Comparison of ENCODE assay signal across 8 mouse cellular contexts in genomic region chr5:77089294-77089693, GRCm38 (mm10). TPM values are rescaled to one million over a fixed set of nuclear protein-coding genes. Genes with fewer than 3 reads are reported as not detected.
DNase-seq lines count a peak whose midpoint lies in the region; ATAC-seq lines count a peak whose summit lies in the region.

No protein-coding gene starts in this region.

- H3K27ac ChIP-seq in midbrain, embryonic 11.5 days (ENCODE audit: low read depth, low read length): no peak overlapping the region
- no peak overlapping the region for H3K27ac ChIP-seq in midbrain, embryonic 15.5 days
- H3K27ac ChIP-seq in hindbrain, embryonic 11.5 days (ENCODE audit: low read depth, low read length): no peak overlapping the region
- H3K27ac ChIP-seq in liver, embryonic 11.5 days (ENCODE audit: low read depth, low read length): no peak overlapping the region
- H3K27ac ChIP-seq in neural tube, embryonic 15.5 days (replicated peaks): peak overlapping the region; percentile 60; the same call in 1 of the 2 replicates

- H3K4me2 ChIP-seq in midbrain, embryonic 11.5 days: no peak overlapping the region
- no peak overlapping the region for H3K4me2 ChIP-seq in midbrain, embryonic 15.5 days
- no peak overlapping the region for H3K4me2 ChIP-seq in hindbrain, embryonic 11.5 days (replicated peaks; ENCODE audit: low read depth, low read length)
- no peak overlapping the region for H3K4me2 ChIP-seq in liver, embryonic 11.5 days
- no peak overlapping the region for H3K4me2 ChIP-seq in neural tube, embryonic 15.5 days

- WGBS in midbrain, embryonic 11.5 days: 41% methylated on average over 1 of the region's 1 CpGs
- 48% methylated on average over 1 of the region's 1 CpGs for WGBS in midbrain, embryonic 15.5 days
- 71% methylated on average over 1 of the region's 1 CpGs for WGBS in hindbrain, embryonic 11.5 days
- 52% methylated on average over 1 of the region's 1 CpGs for WGBS in liver, embryonic 11.5 days
- WGBS in neural tube, embryonic 15.5 days: 67% methylated on average over 1 of the region's 1 CpGs

- no peak for ATAC-seq in midbrain, embryonic 11.5 days (ENCODE audit: low FRiP score)
- no peak for ATAC-seq in midbrain, embryonic 15.5 days (replicated peaks)
- peak; percentile 70; the same call in 1 of the 2 replicates for ATAC-seq in erythroblast, adult 5-6 weeks (replicated peaks; ENCODE audit: low FRiP score, poor library complexity, severe bottlenecking)
- ATAC-seq in hindbrain, embryonic 11.5 days (ENCODE audit: low FRiP score): no peak
- no peak for ATAC-seq in liver, embryonic 11.5 days (replicated peaks; ENCODE audit: low FRiP score)
- ATAC-seq in neural tube, embryonic 15.5 days (ENCODE audit: low FRiP score): no peak

- H3K36me3 ChIP-seq in midbrain, embryonic 11.5 days (ENCODE audit: control insufficient read depth, insufficient read depth, low read length): no peaks in the 10 kb centered on the region
- H3K36me3 ChIP-seq in midbrain, embryonic 15.5 days (replicated peaks): no peaks in the 10 kb centered on the region
- no peaks in the 10 kb centered on the region for H3K36me3 ChIP-seq in hindbrain, embryonic 11.5 days (ENCODE audit: control insufficient read depth, insufficient read depth, low read length)
- no peaks in the 10 kb centered on the region for H3K36me3 ChIP-seq in liver, embryonic 11.5 days (ENCODE audit: control insufficient read depth, insufficient read depth, low read length)
- H3K36me3 ChIP-seq in neural tube, embryonic 15.5 days: no peaks in the 10 kb centered on the region

- no peak overlapping the region for H3K9ac ChIP-seq in midbrain, embryonic 11.5 days (ENCODE audit: low read length)
- no peak overlapping the region for H3K9ac ChIP-seq in midbrain, embryonic 15.5 days
- no peak overlapping the region for H3K9ac ChIP-seq in hindbrain, embryonic 11.5 days (ENCODE audit: low read depth, low read length)
- no peak overlapping the region for H3K9ac ChIP-seq in liver, embryonic 11.5 days (ENCODE audit: low read depth, low read length)
- no peak overlapping the region for H3K9ac ChIP-seq in neural tube, embryonic 15.5 days (replicated peaks)

- H3K4me1 ChIP-seq in midbrain, embryonic 11.5 days (ENCODE audit: control insufficient read depth, insufficient read depth, low read length): peaks cover 4% of the 10 kb centered on the region; the same call in 1 of the 2 replicates
- peaks cover 5% of the 10 kb centered on the region for H3K4me1 ChIP-seq in midbrain, embryonic 15.5 days
- H3K4me1 ChIP-seq in hindbrain, embryonic 11.5 days (replicated peaks; ENCODE audit: control insufficient read depth, insufficient read depth, low read length): no peaks in the 10 kb centered on the region
- no peaks in the 10 kb centered on the region; the same call in 1 of the 2 replicates for H3K4me1 ChIP-seq in liver, embryonic 11.5 days (replicated peaks; ENCODE audit: control insufficient read depth, insufficient read depth, low read length)
- peaks cover 5% of the 10 kb centered on the region; the same call in 1 of the 2 replicates for H3K4me1 ChIP-seq in neural tube, embryonic 15.5 days

- peaks cover 18% of the 10 kb centered on the region for H3K27me3 ChIP-seq in midbrain, embryonic 11.5 days (ENCODE audit: control insufficient read depth, insufficient read depth, low read length)
- H3K27me3 ChIP-seq in midbrain, embryonic 15.5 days (replicated peaks): peaks cover 15% of the 10 kb centered on the region; the same call in 1 of the 2 replicates
- H3K27me3 ChIP-seq in hindbrain, embryonic 11.5 days (ENCODE audit: control insufficient read depth, insufficient read depth, low read length): peaks cover 5% of the 10 kb centered on the region; the same call in 1 of the 2 replicates
- peaks cover 3% of the 10 kb centered on the region; the same call in 1 of the 2 replicates for H3K27me3 ChIP-seq in liver, embryonic 11.5 days (replicated peaks; ENCODE audit: control insufficient read depth, insufficient read depth, low read length)
- H3K27me3 ChIP-seq in neural tube, embryonic 15.5 days (replicated peaks): no peaks in the 10 kb centered on the region

- no peaks in the 10 kb centered on the region for H3K9me3 ChIP-seq in midbrain, embryonic 11.5 days (ENCODE audit: control insufficient read depth, low read length)
- no peaks in the 10 kb centered on the region for H3K9me3 ChIP-seq in midbrain, embryonic 15.5 days
- H3K9me3 ChIP-seq in hindbrain, embryonic 11.5 days (ENCODE audit: control insufficient read depth, low read length): no peaks in the 10 kb centered on the region
- no peaks in the 10 kb centered on the region for H3K9me3 ChIP-seq in liver, embryonic 11.5 days (ENCODE audit: control insufficient read depth, low read length)
- H3K9me3 ChIP-seq in neural tube, embryonic 15.5 days (replicated peaks): no peaks in the 10 kb centered on the region

- DNase-seq in midbrain, embryonic 11.5 days (ENCODE audit: low spot score, missing footprints): peak; percentile 89
- peak; percentile 48 for DNase-seq in adrenal gland, adult 2 months
- peak; percentile 72 for DNase-seq in hindbrain, embryonic 11.5 days (ENCODE audit: low spot score)
- peak; percentile 60 for DNase-seq in liver, embryonic 11.5 days (ENCODE audit: low spot score)
- peak; percentile 33 for DNase-seq in yolk sac, embryonic 10.5 days (ENCODE audit: low spot score)

- no peak overlapping the region for H3K4me3 ChIP-seq in midbrain, embryonic 11.5 days (ENCODE audit: low read depth, low read length)
- H3K4me3 ChIP-seq in midbrain, embryonic 15.5 days: no peak overlapping the region
- no peak overlapping the region for H3K4me3 ChIP-seq in hindbrain, embryonic 11.5 days (ENCODE audit: low read depth, low read length)
- no peak overlapping the region for H3K4me3 ChIP-seq in liver, embryonic 11.5 days (ENCODE audit: low read depth, low read length)
- no peak overlapping the region for H3K4me3 ChIP-seq in neural tube, embryonic 15.5 days (replicated peaks)

RNA-seq across cellular contexts. Expression of gene Hopx, which starts 25.6 kb away (rescaled TPM):
- polyA plus RNA-seq in midbrain, embryonic 11.5 days (2014; fragmentation: Nextera tagmentation; extraction: Ambion mirVana): 0.37 TPM in 1 of 2 replicates, not detected in the other
- polyA plus RNA-seq in midbrain, embryonic 15.5 days (2015; fragmentation: Nextera tagmentation; extraction: Ambion mirVana): 0.74 and 0.98 TPM in 2 replicates
- 1 to 10 TPM; 1.8 to 3.4 TPM for total RNA-seq in adrenal gland, adult 2 months (2021)
- polyA plus RNA-seq in adrenal gland, adult 2 months (2012; rRNA removed): 4.0 and 8.8 TPM in 2 replicates
- 11.3 TPM in 1 of 2 replicates, not detected in the other for total RNA-seq in erythroblast, adult 5-6 weeks (2015; ENCODE audit: low replicate concordance)
- total RNA-seq in erythroblast, adult 5-6 weeks (2017; ENCODE audit: low replicate concordance): 3.3 and 6.4 TPM in 2 replicates
- 0.68 and 0.83 TPM in 2 replicates for polyA plus RNA-seq in hindbrain, embryonic 11.5 days (2014; fragmentation: Nextera tagmentation; extraction: Ambion mirVana)
- 0.15 TPM in 1 of 2 replicates, not detected in the other for polyA plus RNA-seq in liver, embryonic 11.5 days (2014; fragmentation: Nextera tagmentation; extraction: Ambion mirVana)
- polyA plus RNA-seq in neural tube, embryonic 15.5 days (2015; fragmentation: Nextera tagmentation; extraction: Ambion mirVana): 10.9 and 12.2 TPM in 2 replicates

Comparison
In these comparisons a context has a peak if more than half of its experiments do, and no peak if none do; other contexts are left out.
1. DNase-seq: peak in every context shown above with its lines; median percentile 89 in midbrain, embryonic 11.5 days; 72 in hindbrain, embryonic 11.5 days; 60 in liver, embryonic 11.5 days; 48 in adrenal gland, adult 2 months; 33 in yolk sac, embryonic 10.5 days.